Mouse (Mus musculus): ENCODE measurements around the gene Acnat2.
"Not testable (repeated sequence)": the region's sequence is repeated elsewhere in the genome, so short reads cannot be mapped to it uniquely, and the experiment has no call there.

DNA sequence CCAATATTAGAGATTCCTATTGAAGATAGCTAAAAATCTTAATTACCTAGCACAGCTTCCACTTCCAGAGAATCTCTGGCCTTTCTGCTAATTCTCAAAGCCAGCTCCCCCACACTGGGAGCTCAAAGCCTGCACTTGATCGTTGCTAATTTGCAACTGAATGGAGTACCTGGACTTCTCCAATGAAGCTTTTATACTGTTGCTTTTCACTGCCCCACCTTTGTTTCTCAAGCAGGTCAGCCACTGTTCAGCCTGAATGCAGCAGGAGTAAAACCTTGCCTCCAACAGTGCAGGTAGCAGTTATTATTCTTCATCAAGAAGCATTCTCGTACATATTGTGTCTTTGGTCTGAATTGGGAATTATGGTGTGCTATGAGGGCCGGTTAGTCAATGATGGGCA, 39.9 kb downstream of the Acnat2 start:
- TF ChIP-seq POLR2A (IDR thresholded peaks at IDR 0.05; ENCODE audit: insufficient read depth, low read depth, low read length); CTCF (IDR thresholded peaks at IDR 0.05); EP300 (IDR thresholded peaks at IDR 0.05; ENCODE audit: insufficient read depth, low read depth, low read length): not testable (repeated sequence)
